Mouse (Mus musculus): ENCODE measurements at regions not wholly inside any gene's neighbourhood (a gene's known extent, or its start where the extent isn't known, plus 50 kb on each side); places are given as distances from the start of the nearest gene placed in this dataset.

GRCm38 (mm10) chr13:82874091-82874490 is 629.7 kb upstream of the Mef2c start:
- TF ChIP-seq POLR2A (IDR thresholded peaks at IDR 0.05; ENCODE audit: control insufficient read depth, extremely low read depth, insufficient read depth, low read length, poor library complexity) (no peak), CTCF (IDR thresholded peaks at IDR 0.05; ENCODE audit: borderline replicate concordance, control insufficient read depth, extremely low read depth, insufficient read depth, low read length, poor library complexity) (no peak)

Measured in thymus, adult 2 months (tissue).